Mouse (Mus musculus) frontal cortex, postnatal 10 days (tissue): Measurements from ENCODE around the gene Cemip2.
"Not testable (repeated sequence)": the region's sequence is repeated elsewhere in the genome, so short reads cannot be mapped to it uniquely, and the experiment has no call there.

Experiments used
- DNase-seq, 2 experiments: peaks; one replicate each; pipeline ENCODE4 v3.0.0; 2022; ENCODE audit warnings: low spot score in 2 of 2, mixed read lengths in 1 of 2

Gene Cemip2

GRCm38 (mm10) chr19:21865242-21866055 lies 87.3 kb downstream of the Cemip2 start:
- no peak for DNase-seq

DNA sequence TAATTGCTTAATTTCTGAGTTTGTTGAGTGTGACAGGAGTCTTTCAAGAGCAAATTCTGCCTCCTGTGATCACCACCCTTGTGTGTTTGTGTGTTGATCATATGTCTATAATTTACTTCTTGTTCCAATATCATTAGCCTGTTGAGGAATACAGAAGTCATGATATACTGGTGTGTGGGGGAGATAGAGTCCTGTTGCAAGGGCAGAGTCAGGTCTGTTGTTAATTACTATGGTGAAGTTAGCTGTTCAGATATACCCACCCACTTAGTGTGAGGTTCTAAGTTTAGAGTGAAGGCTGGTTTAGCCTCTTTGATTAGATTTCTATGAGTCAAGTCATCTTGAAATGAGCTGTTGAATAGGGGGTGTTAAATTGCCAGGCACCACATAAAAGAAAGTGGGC lies 88.0 kb downstream of the Cemip2 start:
- no peak for DNase-seq

GRCm38 (mm10) chr19:21866756-21867155 lies 88.6 kb downstream of the Cemip2 start:
- not testable (repeated sequence) for DNase-seq

DNA sequence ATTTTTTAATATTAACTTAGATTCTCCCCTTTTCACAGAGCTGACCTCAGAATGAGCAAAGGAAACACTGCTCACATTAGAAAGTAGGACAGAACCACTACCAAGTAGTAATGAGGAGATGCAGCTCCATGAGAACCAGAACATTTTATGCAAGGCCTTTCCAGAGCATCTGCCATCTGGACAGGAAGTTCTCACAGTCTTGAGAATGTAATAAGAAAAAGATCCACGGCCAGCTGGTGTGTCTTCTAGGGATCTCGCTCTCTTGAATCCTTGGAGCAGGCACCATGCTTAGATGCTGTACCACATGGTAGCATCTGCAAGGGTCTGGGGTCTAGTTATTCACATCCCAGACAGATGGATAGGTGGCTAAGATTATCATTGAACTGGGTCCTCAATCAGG lies 90.3 kb downstream of the Cemip2 start:
- DNase-seq = no peak

GRCm38 (mm10) chr19:21882110-21882940 lies 104.2 kb downstream of the Cemip2 start:
- no peak for DNase-seq

- no peak for DNase-seq
Observed at GRCm38 (mm10) chr19:21883053-21883452, 104.9 kb downstream of the Cemip2 start.

DNA sequence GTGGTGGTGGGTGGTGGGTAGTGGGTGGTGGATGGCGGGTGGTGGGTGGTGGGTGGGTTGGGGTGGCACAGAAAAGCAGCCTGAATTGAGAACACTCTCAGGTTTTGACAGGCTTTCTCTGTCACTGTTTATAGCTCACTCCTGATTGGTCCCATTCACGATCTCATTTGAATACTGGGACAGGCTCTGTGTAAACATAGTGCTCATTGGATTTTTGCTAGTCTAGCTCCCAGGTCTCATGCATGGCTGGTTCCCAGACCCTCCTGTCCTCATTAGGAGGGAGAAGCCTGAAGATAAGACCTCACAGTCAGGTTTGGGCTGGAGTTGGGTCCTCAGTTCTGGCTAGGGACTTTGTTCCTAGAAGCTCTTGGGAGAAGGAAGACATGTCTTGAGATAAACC lies 105.8 kb downstream of the Cemip2 start:
- DNase-seq = no peak

DNA sequence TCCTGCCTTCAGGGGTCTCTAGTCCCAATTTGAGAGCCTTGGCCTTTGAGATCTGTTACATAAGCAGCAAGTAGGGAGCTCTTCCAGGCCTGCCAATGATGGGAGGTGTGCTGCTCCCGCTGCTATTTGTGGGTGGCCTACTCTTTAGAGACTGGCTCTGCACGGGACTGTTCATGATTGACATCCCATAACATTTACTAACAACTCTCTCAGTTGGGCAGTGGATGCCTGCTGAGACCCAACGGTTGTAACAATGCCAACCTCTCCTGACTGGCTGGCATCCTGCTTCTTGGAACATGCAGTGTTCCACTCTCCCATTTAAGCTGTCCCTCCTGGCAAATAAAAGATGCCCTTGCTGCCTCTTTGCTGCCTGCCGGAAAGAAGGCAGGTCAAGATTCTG lies 106.2 kb downstream of the Cemip2 start:
- no peak for DNase-seq

DNA sequence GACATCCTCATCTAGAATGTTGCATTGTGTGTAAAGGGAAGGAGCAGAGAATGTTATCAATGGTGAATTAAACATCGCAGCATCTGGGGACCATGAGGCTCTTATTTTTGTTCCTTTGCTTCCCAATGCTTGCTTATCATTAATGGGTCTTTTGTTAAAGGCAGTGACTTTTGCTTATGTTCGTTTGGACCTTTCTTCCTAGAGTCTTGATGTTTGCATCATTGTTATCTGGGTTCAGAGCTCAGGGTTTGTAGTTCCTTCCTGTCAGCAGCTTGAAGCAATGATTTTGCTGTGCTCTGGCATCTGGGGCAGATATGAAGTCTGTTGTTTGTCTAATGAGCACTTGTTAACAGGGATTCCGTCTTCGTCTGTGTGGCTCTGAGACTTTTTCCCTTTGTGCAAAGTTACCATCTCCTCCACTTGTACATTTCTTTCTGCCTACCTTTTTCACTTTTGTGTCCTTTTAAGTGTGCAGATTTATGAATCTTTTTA lies 108.1 kb downstream of the Cemip2 start:
- DNase-seq = no peak

DNA sequence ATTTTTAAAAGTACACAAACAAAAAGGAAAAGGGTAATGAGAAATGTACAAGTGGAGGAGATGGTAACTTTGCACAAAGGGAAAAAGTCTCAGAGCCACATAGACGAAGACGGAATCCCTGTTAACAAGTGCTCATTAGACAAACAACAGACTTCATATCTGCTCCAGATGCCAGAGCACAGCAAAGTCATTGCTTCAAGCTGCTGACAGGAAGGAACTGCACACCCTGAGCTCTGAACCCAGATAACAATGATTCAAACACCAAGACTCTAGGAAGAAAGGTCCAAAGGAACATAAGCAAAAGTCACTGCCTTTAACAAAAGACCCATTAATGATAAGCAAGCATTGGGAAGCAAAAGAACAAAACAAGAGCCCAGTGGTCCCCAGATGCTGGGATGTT lies 112.6 kb downstream of the Cemip2 start:
- no peak for DNase-seq

DNA sequence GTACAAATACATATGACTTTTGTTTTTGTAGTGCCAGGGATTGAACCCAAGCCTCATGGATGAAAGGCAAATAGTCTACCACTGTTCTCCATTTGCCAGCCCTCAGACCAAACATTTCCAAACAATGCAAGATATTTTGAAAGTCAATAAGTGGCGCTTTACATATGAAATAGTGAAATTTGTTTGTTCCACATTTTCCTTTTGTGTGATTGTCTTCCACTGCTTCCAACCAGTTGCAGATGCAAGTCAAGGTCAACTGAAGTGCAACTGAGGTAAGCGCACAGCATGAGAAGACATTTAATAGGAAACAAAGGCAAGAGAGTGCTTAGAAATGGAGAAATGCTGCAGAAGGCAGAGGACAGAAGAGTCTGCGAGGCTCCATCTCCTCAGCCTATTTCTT lies 116.7 kb downstream of the Cemip2 start:
- no peak for DNase-seq

DNA sequence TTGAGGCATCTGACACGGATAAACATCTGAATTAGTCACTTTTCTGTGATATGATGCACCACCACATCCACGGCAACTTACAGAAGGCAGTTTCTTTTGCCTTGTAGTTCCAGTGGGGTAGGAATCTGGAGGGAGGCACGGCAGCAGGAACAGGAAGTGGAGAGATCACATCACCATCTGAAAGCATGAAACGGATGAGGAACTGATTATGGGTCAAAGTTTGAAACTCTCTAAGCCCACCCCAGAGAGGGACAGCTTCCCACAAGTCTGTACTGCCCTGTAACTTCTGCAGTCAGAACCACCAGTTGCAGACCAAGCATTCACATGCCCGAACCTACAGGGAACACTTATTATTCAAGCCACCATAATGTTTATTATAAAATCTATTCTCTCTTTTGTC lies 117.4 kb downstream of the Cemip2 start:
- DNase-seq = no peak

DNA sequence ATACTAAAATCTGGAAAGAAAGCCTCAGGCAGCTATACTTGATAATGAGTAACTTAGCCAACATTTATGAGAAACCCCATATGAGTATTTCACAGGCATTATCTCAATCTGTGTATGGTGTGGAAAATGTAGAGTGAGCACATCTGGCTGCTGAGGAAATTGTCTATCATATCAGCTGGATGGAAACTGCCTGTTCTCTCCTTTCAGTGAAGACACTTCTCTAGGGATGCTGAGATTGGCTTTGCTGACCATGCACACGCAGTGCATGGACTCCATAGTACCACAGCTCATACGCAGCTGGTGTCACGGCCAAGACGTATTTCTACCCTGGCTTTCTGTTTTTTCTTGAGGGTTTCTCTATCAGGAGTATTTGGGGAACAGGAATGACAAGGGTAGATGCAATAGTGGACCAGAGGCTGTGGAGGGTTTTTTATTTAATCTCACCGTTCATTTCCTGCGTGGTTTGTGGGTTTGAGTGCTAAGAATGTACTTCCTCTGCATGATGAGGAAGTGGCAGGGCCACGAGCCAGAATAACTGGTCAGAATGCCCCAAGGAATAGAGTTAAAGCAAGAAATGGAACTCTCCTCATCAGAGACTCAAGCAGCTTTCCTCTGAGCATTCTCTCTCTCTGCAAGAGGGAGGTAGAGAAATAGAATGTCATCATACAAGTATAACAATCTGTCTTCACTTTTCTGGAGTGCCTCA lies 119.1 kb downstream of the Cemip2 start:
- no peak for DNase-seq

DNA sequence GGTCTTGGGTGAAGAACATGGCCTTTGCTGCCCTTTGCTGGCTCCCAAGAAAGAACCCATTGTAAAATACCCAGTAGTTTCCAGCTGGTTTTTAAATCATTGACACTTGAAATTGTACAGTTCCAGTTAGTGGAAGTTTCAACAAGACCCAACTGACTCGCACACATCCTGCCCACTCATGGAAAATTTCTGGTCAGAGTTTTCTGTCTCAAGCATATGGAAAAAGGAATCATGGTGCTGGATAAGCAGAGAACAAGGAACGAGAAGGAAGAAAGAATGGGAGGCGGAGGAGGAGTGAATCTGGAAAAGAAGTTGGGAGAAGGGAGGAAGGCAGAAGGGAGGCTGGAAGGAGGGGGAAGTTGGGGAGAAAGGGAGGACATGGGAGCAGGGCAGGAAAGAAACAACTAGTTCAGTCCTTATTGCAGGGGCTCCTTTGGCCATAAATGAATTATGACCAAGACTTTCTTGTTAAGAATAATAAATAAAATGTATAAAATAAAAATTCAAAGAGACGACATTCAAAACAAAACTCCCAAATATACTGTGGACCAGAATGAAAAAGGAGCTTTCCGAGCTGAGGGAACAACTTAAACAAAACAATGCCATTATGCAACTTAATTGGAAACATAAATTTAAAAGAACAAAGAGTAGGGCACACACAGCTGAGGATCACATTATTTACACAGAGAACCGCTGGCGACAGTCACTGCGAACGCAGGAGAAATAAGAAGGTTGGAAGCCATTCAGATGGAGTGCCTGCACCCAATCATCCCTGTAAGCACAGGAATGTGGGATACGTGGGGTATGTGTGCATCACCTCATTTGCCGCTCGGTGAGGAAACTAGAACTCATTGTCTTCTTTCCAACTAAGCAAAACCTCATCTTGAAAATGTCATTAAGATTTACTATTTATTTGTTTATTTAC lies 120.1 kb downstream of the Cemip2 start:
- DNase-seq = no peak
